Comparison of ENCODE assay signal across 24 mouse cellular contexts in the genomic region with DNA sequence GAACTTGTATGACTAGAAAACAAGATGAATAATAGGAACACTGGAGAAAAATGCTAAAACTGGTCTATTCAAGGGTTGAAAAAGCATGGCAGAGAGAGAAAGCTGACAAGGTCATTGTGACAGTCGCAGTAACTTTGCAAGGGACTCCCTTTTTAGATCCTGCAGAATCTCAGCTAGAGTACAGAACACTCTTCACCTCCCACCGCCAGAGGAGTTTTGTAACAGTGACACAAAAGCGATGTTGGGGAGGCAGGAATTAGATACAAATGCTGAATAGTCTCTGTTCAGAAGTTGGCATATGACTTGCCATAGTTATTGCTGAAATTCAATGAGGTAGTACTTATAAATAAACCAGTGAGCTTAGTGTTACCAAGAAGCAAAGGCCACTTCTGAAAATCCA. TPM values are rescaled to one million over a fixed set of nuclear protein-coding genes. Genes with fewer than 3 reads are reported as not detected.
DNase-seq lines count a peak whose midpoint lies in the region; ATAC-seq and TF ChIP-seq lines count a peak whose summit lies in the region.
"Had no signal": no experiment of that assay in that cellular context is flagged by ENCODE, and none has a peak within 500 bp of the region (broad histone marks: within the 10 kb centered on the region; RNA-seq: fewer than 3 reads in every experiment).

No protein-coding gene starts in this region.

- H3K27ac ChIP-seq in liver, adult 2 months (replicated peaks; ENCODE audit: insufficient read depth, low read depth, low read length), result peak overlapping the region; percentile 98
- H3K27ac ChIP-seq in liver, embryonic 12.5 days, result no peak overlapping the region
- no peak overlapping the region for H3K27ac ChIP-seq in hindbrain, embryonic 14.5 days
- H3K27ac ChIP-seq: embryonic facial prominence, embryonic 10.5 days; embryonic facial prominence, embryonic 12.5 days; forebrain, embryonic 13.5 days; forebrain, embryonic 15.5 days had no signal

- H3K4me3 ChIP-seq in liver, adult 2 months (ENCODE audit: insufficient read depth, low read depth, low read length), result no peak overlapping the region
- H3K4me3 ChIP-seq in liver, embryonic 12.5 days, result no peak overlapping the region
- no peak overlapping the region for H3K4me3 ChIP-seq in hindbrain, embryonic 14.5 days (replicated peaks; ENCODE audit: low read length)
- H3K4me3 ChIP-seq: embryonic facial prominence, embryonic 10.5 days; embryonic facial prominence, embryonic 12.5 days; forebrain, embryonic 13.5 days; forebrain, embryonic 15.5 days had no signal

- H3K36me3 ChIP-seq in liver, adult 2 months (ENCODE audit: control insufficient read depth, insufficient read depth, low read length), result no peaks in the 10 kb centered on the region
- no peaks in the 10 kb centered on the region for H3K36me3 ChIP-seq in liver, embryonic 12.5 days
- H3K36me3 ChIP-seq in hindbrain, embryonic 14.5 days (replicated peaks; ENCODE audit: control insufficient read depth, insufficient read depth), result no peaks in the 10 kb centered on the region
- H3K36me3 ChIP-seq: embryonic facial prominence, embryonic 10.5 days; embryonic facial prominence, embryonic 12.5 days; forebrain, embryonic 15.5 days had no signal

- peak overlapping the region; percentile 54; the same call in 1 of the 2 replicates for H3K9ac ChIP-seq in liver, adult 2 months (ENCODE audit: low read depth, low read length)
- H3K9ac ChIP-seq in liver, embryonic 12.5 days, result no peak overlapping the region
- H3K9ac ChIP-seq in hindbrain, embryonic 14.5 days, result no peak overlapping the region
- H3K9ac ChIP-seq: embryonic facial prominence, embryonic 12.5 days; forebrain, embryonic 13.5 days; forebrain, embryonic 15.5 days; forebrain, postnatal 0 days had no signal

- no peak for TF ChIP-seq POLR2A in liver, adult 2 months (IDR thresholded peaks at IDR 0.05; ENCODE audit: extremely low read depth, insufficient read depth, low read length)

- H3K4me1 ChIP-seq in liver, adult 2 months (ENCODE audit: control insufficient read depth, insufficient read depth, low read length), result peaks cover 16% of the 10 kb centered on the region
- H3K4me1 ChIP-seq in liver, embryonic 12.5 days, result no peaks in the 10 kb centered on the region
- no peaks in the 10 kb centered on the region for H3K4me1 ChIP-seq in hindbrain, embryonic 14.5 days (replicated peaks; ENCODE audit: control insufficient read depth, insufficient read depth, low read length)
- H3K4me1 ChIP-seq: embryonic facial prominence, embryonic 10.5 days; embryonic facial prominence, embryonic 12.5 days; forebrain, embryonic 13.5 days; forebrain, embryonic 15.5 days had no signal

- WGBS in liver, adult 2 months, result 25% methylated on average over 3 of the region's 3 CpGs
- 59% methylated on average over 3 of the region's 3 CpGs for WGBS in liver, embryonic 12.5 days (ENCODE audit: insufficient replicate concordance)
- 87% methylated on average over 3 of the region's 3 CpGs for WGBS in hindbrain, embryonic 14.5 days

- DNase-seq in liver, adult 2 months (ENCODE audit: extremely low read depth, low read depth, low spot score), result peak; percentile 79
- peak; percentile 38 for DNase-seq in testis, postnatal 14 days (ENCODE audit: low spot score)
- no peak for DNase-seq in testis, postnatal 10 days (ENCODE audit: low spot score)
- DNase-seq in hindbrain, embryonic 14.5 days (ENCODE audit: low spot score), result no peak
- DNase-seq: adrenal gland, adult 2 months; adrenal gland, postnatal 10 days; adrenal gland, postnatal 25 days; cerebellum, adult 11-12 months; cerebellum, adult 2 months; cerebellum, adult 9-10 months; cerebellum, postnatal 10 days; cerebellum, postnatal 25 days; forebrain, postnatal 0 days had no signal

- no peak for ATAC-seq in liver, embryonic 12.5 days
- no peak for ATAC-seq in hindbrain, embryonic 14.5 days (ENCODE audit: low FRiP score)
- ATAC-seq: forebrain, embryonic 13.5 days; forebrain, embryonic 15.5 days; forebrain, postnatal 0 days had no signal

- no peaks in the 10 kb centered on the region for H3K79me2 ChIP-seq in liver, adult 2 months (ENCODE audit: control insufficient read depth, insufficient read depth, low read length)

- no peaks in the 10 kb centered on the region for H3K27me3 ChIP-seq in liver, adult 2 months (ENCODE audit: control insufficient read depth, insufficient read depth, low read length)
- H3K27me3 ChIP-seq in liver, embryonic 12.5 days (replicated peaks), result no peaks in the 10 kb centered on the region
- H3K27me3 ChIP-seq in hindbrain, embryonic 14.5 days (ENCODE audit: control insufficient read depth, insufficient read depth, low read length), result no peaks in the 10 kb centered on the region
- H3K27me3 ChIP-seq: embryonic facial prominence, embryonic 12.5 days; forebrain, embryonic 13.5 days; forebrain, embryonic 15.5 days had no signal

- H3K9me3 ChIP-seq in liver, embryonic 12.5 days (replicated peaks), result no peaks in the 10 kb centered on the region
- H3K9me3 ChIP-seq in hindbrain, embryonic 14.5 days (ENCODE audit: control insufficient read depth, low read length), result no peaks in the 10 kb centered on the region
- H3K9me3 ChIP-seq: embryonic facial prominence, embryonic 10.5 days; embryonic facial prominence, embryonic 12.5 days; forebrain, embryonic 13.5 days; forebrain, embryonic 15.5 days had no signal

- no peak overlapping the region for H3K4me2 ChIP-seq in liver, embryonic 12.5 days
- no peak overlapping the region for H3K4me2 ChIP-seq in hindbrain, embryonic 14.5 days (replicated peaks)
- H3K4me2 ChIP-seq: embryonic facial prominence, embryonic 12.5 days; forebrain, embryonic 13.5 days; forebrain, embryonic 15.5 days had no signal

- no peak for TF ChIP-seq CTCF in liver, adult 2 months (IDR thresholded peaks at IDR 0.05; ENCODE audit: low read depth, low read length)

RNA-seq across cellular contexts. Expression of a gene that starts 41.0 kb away (rescaled TPM):
- 7.5 and 8.7 TPM in 2 replicates for total RNA-seq in liver, adult 2 months (2014; rRNA removed)
- 1.1 and 1.7 TPM in 2 replicates for polyA plus RNA-seq in liver, adult 2 months (2012; rRNA removed)
- not detected in 2 replicates for polyA plus RNA-seq in liver, embryonic 12.5 days (2016; fragmentation: Nextera tagmentation; extraction: Ambion mirVana)
- polyA plus RNA-seq in hindbrain, embryonic 14.5 days (2014; fragmentation: Nextera tagmentation; extraction: Ambion mirVana), result not detected in 2 replicates
- total RNA-seq: adrenal gland, adult 2 months; adrenal gland, postnatal 25 days; ES-E14; forebrain, postnatal 0 days; MEL had no signal
- polyA plus RNA-seq: adrenal gland, adult 2 months; C2C12; cerebellum, adult 2 months; cortical plate, adult 2 months; embryonic facial prominence, embryonic 10.5 days; embryonic facial prominence, embryonic 12.5 days; embryonic facial prominence, embryonic 14.5 days; forebrain, embryonic 11.5 days; forebrain, embryonic 13.5 days; forebrain, embryonic 15.5 days; forebrain, postnatal 0 days had no signal

RNA-seq across cellular contexts. Expression of a gene that starts 47.1 kb away (rescaled TPM):
- total RNA-seq in liver, adult 2 months (2014; rRNA removed), result 2,393 and 2,551 TPM in 2 replicates
- polyA plus RNA-seq in liver, adult 2 months (2012; rRNA removed), result 931 and 1,118 TPM in 2 replicates
- polyA plus RNA-seq in liver, embryonic 12.5 days (2016; fragmentation: Nextera tagmentation; extraction: Ambion mirVana), result 0.12 and 0.17 TPM in 2 replicates
- 0.25 TPM in 1 of 2 replicates, not detected in the other for polyA plus RNA-seq in hindbrain, embryonic 14.5 days (2014; fragmentation: Nextera tagmentation; extraction: Ambion mirVana)
- total RNA-seq: ES-E14, MEL had no signal
- polyA plus RNA-seq: C2C12; embryonic facial prominence, embryonic 14.5 days; forebrain, embryonic 11.5 days had no signal

RNA-seq across cellular contexts. Expression of a gene that starts 51.4 kb away (rescaled TPM):
- 6.7 and 7.3 TPM in 2 replicates for total RNA-seq in liver, adult 2 months (2014; rRNA removed)
- polyA plus RNA-seq in liver, adult 2 months (2012; rRNA removed), result 1.9 and 3.0 TPM in 2 replicates
- 14.1 and 14.7 TPM in 2 replicates for polyA plus RNA-seq in liver, embryonic 12.5 days (2016; fragmentation: Nextera tagmentation; extraction: Ambion mirVana)
- 51.7 and 66.4 TPM in 2 replicates for polyA plus RNA-seq in hindbrain, embryonic 14.5 days (2014; fragmentation: Nextera tagmentation; extraction: Ambion mirVana)
- total RNA-seq: MEL had no signal
- polyA plus RNA-seq: C2C12 had no signal

Comparison
In these comparisons a context has a peak if more than half of its experiments do, and no peak if none do; other contexts are left out.
1. DNase-seq: peak in liver, adult 2 months (single experiment) and testis, postnatal 14 days (single experiment); none in testis, postnatal 10 days (single experiment) and hindbrain, embryonic 14.5 days (single experiment).
2. RNA of a gene that starts 47.1 kb away (polyA plus RNA-seq): 931 to 1,118 TPM in liver, adult 2 months; 0.12 to 0.17 TPM in liver, embryonic 12.5 days and 0.25 TPM in hindbrain, embryonic 14.5 days; every median in the first group is over 100 times any median in the second.